Mouse (Mus musculus): ENCODE data around the gene Tuba1a. TPM values are rescaled to one million over a fixed set of nuclear protein-coding genes. Genes with fewer than 3 reads are reported as not detected.

Gene Tuba1a
- polyA plus RNA-seq (2016; fragmentation: Nextera tagmentation; extraction: Ambion mirVana) = 7,386 and 7,785 TPM in 2 replicates

DNA sequence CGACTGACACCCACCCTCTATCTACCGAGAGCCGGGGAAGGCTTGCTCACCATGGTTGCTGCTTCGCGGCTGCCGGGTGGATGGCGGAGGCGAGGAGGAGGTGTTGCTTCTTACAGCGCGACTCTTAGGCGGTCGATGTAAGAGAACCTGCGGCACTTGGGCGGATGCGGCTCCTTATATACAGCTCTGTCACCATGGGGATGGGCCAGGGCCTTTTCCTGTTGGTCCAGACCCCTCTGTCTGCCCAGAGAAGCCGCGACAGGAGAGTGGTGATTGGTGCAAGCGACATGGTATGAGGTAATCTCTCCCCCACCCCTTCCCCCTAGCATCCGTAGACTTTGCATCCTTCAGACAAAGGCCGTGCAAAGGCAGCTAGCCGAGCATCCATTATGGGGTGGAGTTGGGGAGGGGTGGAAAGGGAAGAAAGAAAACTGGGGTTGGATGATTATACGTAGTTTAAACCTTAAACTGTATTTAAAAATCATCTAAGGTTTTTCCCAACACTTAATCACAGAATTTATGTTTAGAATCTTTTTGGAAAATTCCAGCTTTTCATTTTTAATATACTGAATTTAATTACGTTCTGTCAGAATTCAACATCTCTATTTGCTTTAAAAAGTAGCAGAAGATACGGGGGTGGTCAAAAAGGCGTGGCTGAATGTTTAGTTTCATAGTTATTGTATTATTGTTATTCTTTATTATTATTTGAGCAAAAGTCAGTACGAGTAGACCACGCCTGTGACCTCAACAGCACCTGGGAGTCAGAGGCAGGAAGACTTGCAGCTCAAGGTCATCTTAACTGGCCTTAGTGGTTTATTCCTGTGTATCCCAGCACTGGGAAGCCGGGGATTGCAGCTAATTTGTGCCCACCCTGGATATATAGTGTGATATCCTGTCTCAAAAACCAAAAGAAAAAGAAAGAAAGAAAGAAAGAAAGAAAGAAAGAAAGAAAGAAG lies at the start of gene Tuba1a, which contains the start of gene Gm49450:
Tuba1a (minus strand) TSS at position 303 of the 956 bp plus-strand sequence.
Gm49450 (minus strand) TSS at position 151 of the 956 bp plus-strand sequence.
- 1% methylated on average over 28 of the region's 28 CpGs for WGBS
- H3K4me1 ChIP-seq = peaks cover 27% of the 10 kb centered on the region
- H3K4me3 ChIP-seq (replicated peaks) = peak within 1 kb of the TSS; percentile 91
- peak; percentile 99 for ATAC-seq (ENCODE audit: low FRiP score)
- peak within 1 kb of the TSS; percentile 100 for H3K27ac ChIP-seq
- H3K27me3 ChIP-seq = no peaks in the 10 kb centered on the region
- peak within 1 kb of the TSS; percentile 99 for H3K9ac ChIP-seq
- peaks cover 16% of the 10 kb centered on the region for H3K36me3 ChIP-seq (replicated peaks)
- H3K4me2 ChIP-seq = peak within 1 kb of the TSS; percentile 66
- H3K9me3 ChIP-seq = no peaks in the 10 kb centered on the region

DNA sequence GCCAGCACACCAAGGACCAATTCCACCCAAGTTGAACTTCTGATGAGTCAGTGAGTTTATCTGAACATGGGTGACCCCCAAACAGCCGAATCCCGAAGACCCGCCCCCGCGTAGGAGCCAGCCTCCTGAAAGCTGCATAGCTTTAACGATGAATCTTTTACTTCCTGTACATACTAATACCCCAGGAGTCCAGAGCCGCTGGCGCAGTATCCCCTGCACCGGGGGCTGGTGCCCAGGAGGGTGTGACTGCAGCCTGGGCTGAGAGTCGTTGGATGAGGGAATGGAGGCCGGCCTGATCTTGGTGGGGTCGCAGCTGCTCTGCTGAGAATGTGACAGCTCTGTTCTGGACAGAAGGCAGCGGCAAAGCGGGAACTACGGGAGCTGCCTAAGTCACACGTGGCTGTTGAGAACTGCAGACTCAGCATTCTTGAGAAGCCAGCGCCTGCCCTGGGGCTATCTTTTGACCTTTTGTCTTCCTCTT lies 48.0 kb upstream of the Tuba1a start:
- H3K9me3 ChIP-seq = no peaks in the 10 kb centered on the region

DNA sequence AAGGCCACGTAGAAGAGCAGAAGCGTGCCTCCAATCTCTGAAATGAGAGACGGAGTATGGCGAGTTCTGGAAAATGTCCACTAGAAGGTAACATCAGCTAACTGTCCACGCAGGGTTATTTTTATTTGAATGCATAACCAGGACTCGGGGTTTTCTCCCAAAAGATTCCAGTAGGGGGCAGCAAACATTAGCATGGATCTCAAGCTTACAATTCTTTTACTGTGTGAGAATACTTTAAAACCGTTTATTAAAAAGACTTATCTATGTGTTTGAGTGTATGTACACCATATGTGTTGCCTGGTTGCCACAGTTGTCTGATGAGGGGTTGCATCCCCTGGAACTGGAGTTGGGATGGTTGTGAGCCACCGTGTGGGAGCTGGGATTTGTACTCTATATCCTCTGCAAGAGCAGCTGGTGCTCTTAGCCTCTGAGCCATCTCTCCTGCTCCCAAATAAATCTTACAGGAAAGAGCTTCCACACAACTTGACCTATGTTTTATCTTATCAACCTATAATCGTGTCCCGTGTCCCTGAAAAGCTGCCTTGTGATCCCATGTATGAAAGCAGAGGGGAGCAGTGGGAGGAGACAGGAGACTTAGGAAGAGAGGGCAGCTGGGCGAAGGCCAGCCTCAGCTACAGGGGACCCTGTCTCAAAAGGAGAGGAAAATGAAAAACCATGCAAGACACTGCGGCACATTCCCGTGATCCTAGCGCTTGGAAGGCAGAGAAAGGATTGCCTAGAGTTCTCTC lies 47.2 kb upstream of the Tuba1a start:
- H3K9ac ChIP-seq = no peak overlapping the region

More for the DNA sequence above, 48.0 kb upstream of the Tuba1a start:
- no peak for ATAC-seq (ENCODE audit: low FRiP score)
- 18% methylated on average over 17 of the region's 17 CpGs for WGBS
- H3K4me1 ChIP-seq = peaks cover 27% of the 10 kb centered on the region
- no peak overlapping the region for H3K27ac ChIP-seq
- H3K4me3 ChIP-seq (replicated peaks) = 0 out of 2 replicates have a peak overlapping the region, but pooled peaks have one; percentile 6
- H3K36me3 ChIP-seq (replicated peaks) = no peaks in the 10 kb centered on the region
- peak overlapping the region; percentile 40 for H3K4me2 ChIP-seq
- peaks cover 4% of the 10 kb centered on the region; the same call in 1 of the 2 replicates for H3K27me3 ChIP-seq
- H3K9ac ChIP-seq = no peak overlapping the region

GRCm38 (mm10) chr15:98998775-98999157 lies 45.3 kb upstream of the Tuba1a start:
- no peak overlapping the region for H3K4me2 ChIP-seq
- no peak overlapping the region for H3K4me3 ChIP-seq (replicated peaks)
- no peak overlapping the region for H3K27ac ChIP-seq
- 42% methylated on average over 6 of the region's 6 CpGs for WGBS
- no peak overlapping the region for H3K9ac ChIP-seq
- H3K27me3 ChIP-seq = peaks cover 4% of the 10 kb centered on the region; the same call in 1 of the 2 replicates
- no peak for ATAC-seq (ENCODE audit: low FRiP score)
- H3K9me3 ChIP-seq = no peaks in the 10 kb centered on the region
- peaks cover 27% of the 10 kb centered on the region for H3K4me1 ChIP-seq
- H3K36me3 ChIP-seq (replicated peaks) = no peaks in the 10 kb centered on the region

More for the DNA sequence above, 47.2 kb upstream of the Tuba1a start:
- peaks cover 4% of the 10 kb centered on the region; the same call in 1 of the 2 replicates for H3K27me3 ChIP-seq
- ATAC-seq (ENCODE audit: low FRiP score) = no peak
- H3K9me3 ChIP-seq = no peaks in the 10 kb centered on the region
- H3K4me3 ChIP-seq (replicated peaks) = no peak overlapping the region
- no peak overlapping the region; the same call in 1 of the 2 replicates for H3K4me2 ChIP-seq
- H3K4me1 ChIP-seq = peaks cover 27% of the 10 kb centered on the region
- 41% methylated on average over 14 of the region's 14 CpGs for WGBS
- no peak overlapping the region; the same call in 1 of the 2 replicates for H3K27ac ChIP-seq
- no peaks in the 10 kb centered on the region for H3K36me3 ChIP-seq (replicated peaks)

DNA sequence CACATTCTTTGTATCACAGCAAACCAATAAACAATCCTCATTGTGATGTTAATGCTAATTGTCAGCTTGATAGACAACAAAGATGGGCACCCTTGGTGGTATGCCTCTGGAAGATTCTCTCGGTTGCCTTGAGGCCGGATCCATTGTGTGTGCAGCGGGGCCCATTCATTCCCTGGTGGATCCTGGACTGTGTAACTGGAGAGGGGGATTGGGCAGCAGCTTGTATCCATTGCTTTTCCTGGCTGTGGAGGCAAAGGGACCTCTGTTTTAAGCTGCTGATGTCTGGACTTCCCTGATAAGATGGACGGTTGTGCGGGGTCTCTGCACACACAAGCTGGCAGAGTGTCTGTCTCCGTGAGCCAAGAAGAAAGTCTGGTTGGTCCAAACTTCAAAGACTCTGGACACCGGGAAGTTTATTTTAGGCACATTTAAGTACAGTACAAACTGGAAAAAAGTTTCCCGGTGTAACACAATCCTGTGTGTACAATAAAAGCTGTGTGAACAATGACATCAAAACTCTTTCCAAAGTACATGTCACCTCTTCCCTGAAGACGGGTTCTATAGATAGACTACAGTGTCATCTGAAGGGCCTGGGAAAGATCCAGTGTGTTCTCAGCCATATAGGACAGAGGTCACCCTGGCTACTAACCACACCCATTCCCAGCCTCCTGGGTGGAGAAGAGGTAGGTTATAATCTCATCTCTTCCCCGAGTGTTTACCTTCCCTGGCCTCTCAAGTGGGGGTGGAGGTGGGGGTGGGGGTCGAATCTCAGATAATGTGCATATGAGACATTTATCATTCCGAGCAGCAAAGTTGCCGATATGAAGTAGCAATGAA lies 44.7 kb upstream of the Tuba1a start:
- ATAC-seq (ENCODE audit: low FRiP score) = no peak
- H3K27ac ChIP-seq = no peak overlapping the region
- WGBS = 55% methylated on average over 13 of the region's 13 CpGs
- H3K27me3 ChIP-seq = peaks cover 4% of the 10 kb centered on the region; the same call in 1 of the 2 replicates
- no peak overlapping the region for H3K4me3 ChIP-seq (replicated peaks)
- no peak overlapping the region for H3K4me2 ChIP-seq
- H3K36me3 ChIP-seq (replicated peaks) = no peaks in the 10 kb centered on the region
- no peak overlapping the region for H3K9ac ChIP-seq
- H3K4me1 ChIP-seq = peaks cover 31% of the 10 kb centered on the region
- no peaks in the 10 kb centered on the region for H3K9me3 ChIP-seq

- no peaks in the 10 kb centered on the region for H3K36me3 ChIP-seq (replicated peaks)
- 80% methylated on average over 7 of the region's 7 CpGs for WGBS
- no peak overlapping the region; the same call in 1 of the 2 replicates for H3K9ac ChIP-seq
- no peak overlapping the region for H3K4me2 ChIP-seq
- ATAC-seq (ENCODE audit: low FRiP score) = no peak
- H3K9me3 ChIP-seq = no peaks in the 10 kb centered on the region
- no peak overlapping the region for H3K4me3 ChIP-seq (replicated peaks)
- peaks cover 41% of the 10 kb centered on the region for H3K4me1 ChIP-seq
- H3K27me3 ChIP-seq = no peaks in the 10 kb centered on the region
- 0 out of 2 replicates have a peak overlapping the region, but pooled peaks have one; percentile 8 for H3K27ac ChIP-seq
Observed at GRCm38 (mm10) chr15:98996840-98997239, 43.3 kb upstream of the Tuba1a start.

DNA sequence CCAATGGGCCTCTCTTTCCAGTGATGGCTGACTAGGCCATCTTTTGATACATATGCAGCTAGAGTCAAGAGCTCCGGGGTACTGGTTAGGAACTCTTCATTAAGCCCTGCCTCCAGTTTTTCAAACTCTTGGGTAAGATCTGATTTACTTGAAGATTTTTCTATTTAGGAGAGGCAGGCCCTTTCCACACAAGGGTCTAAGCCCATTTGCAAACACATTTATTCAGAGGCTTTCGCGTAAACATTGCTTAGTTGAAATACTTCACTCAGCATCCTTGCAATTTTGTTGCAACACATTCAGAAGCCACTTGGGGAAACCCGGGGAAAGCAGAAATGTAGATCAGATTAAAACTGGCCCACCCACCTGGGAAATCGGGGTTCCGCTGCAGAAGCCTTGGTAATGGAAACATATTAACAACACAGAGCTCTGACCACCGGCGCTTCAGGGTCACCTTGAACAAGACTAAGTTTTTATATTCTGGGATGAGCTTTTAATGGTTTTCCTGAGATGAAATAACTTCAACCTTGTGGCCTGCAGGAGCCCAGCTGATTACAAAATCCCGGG lies 41.5 kb upstream of the Tuba1a start:
- Histone ChIP-seq H3K4me2 (no peak overlapping the region), H3K27me3 (no peaks in the 10 kb centered on the region), H3K9ac (no peak overlapping the region), H3K27ac (no peak overlapping the region), H3K4me3 (replicated peaks) (no peak overlapping the region), H3K36me3 (replicated peaks) (no peaks in the 10 kb centered on the region), H3K4me1 (peaks cover 46% of the 10 kb centered on the region), H3K9me3 (no peaks in the 10 kb centered on the region)
- ATAC-seq (ENCODE audit: low FRiP score) = no peak
- WGBS = 84% methylated on average over 9 of the region's 9 CpGs

DNA sequence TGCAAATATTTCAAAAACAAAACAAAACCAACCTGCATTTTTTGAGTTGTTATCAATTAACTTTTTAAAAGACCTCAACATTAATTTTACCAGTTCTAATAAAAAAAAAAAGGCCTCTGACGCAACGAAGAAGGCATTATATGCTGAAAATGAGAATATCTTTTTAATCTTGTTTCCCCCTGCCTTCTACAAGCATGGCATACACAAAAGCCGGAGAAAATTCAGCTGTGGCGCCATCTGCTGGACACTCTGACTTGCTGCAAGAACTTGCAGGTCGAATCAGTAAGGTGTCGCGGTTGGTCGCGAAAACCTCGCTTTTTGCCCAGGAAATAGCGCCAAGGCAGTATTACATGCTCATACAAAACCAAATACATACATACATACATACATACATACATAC lies 40.4 kb upstream of the Tuba1a start:
- H3K9ac ChIP-seq = 0 out of 2 replicates have a peak overlapping the region, but pooled peaks have one; percentile 69
- no peaks in the 10 kb centered on the region for H3K9me3 ChIP-seq
- no peaks in the 10 kb centered on the region for H3K36me3 ChIP-seq (replicated peaks)
- peaks cover 58% of the 10 kb centered on the region for H3K4me1 ChIP-seq
- no peak overlapping the region for H3K4me3 ChIP-seq (replicated peaks)
- H3K4me2 ChIP-seq = peak overlapping the region; percentile 72
- ATAC-seq (ENCODE audit: low FRiP score) = peak; percentile 37
- H3K27me3 ChIP-seq = no peaks in the 10 kb centered on the region
- no peak overlapping the region for H3K27ac ChIP-seq
- WGBS = 2% methylated on average over 11 of the region's 11 CpGs

DNA sequence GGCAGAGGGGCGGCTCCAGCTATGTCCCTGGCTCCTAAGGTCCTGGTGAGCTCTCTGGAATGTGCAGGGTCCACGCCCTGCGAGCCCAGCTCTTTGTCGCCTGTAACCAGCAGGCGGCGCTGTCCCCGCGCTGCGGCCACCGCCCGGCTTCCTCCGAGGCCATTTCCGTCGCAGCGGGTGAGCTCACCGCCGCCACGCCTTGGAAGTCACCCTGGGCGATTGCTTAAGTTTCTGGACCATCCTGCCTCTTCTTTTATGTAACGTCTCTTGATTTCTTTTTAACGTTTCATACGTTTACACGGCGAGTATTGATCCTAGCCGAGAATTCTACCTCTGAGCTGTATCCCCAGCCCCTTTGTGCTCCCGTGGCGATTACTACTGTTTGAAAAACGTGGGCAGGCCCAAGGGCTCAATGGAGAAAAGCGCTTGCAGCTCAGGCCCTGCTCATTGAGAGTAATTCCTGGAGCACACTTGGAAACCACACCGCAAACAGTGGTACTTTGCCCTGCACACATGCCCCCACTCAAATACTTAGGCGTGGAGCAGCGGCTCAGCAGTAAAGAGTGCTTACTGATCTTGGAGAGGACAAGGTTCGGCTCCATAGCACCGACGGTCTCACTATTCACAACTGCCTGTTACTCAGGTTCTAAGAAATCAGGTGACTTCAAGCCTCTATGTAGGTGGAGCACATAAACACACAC lies 39.7 kb upstream of the Tuba1a start:
- ATAC-seq (ENCODE audit: low FRiP score) = peak; percentile 83
- peak overlapping the region; percentile 72 for H3K4me2 ChIP-seq
- H3K4me3 ChIP-seq (replicated peaks) = peak overlapping the region; percentile 40
- H3K36me3 ChIP-seq (replicated peaks) = no peaks in the 10 kb centered on the region
- peak overlapping the region; percentile 69 for H3K9ac ChIP-seq
- H3K27ac ChIP-seq = peak overlapping the region; percentile 95
- no peaks in the 10 kb centered on the region for H3K9me3 ChIP-seq
- peaks cover 59% of the 10 kb centered on the region for H3K4me1 ChIP-seq
- no peaks in the 10 kb centered on the region for H3K27me3 ChIP-seq
- 3% methylated on average over 35 of the region's 35 CpGs for WGBS

GRCm38 (mm10) chr15:98992086-98992912 lies 38.8 kb upstream of the Tuba1a start:
- H3K9ac ChIP-seq = peak overlapping the region; percentile 69
- H3K9me3 ChIP-seq = no peaks in the 10 kb centered on the region
- peaks cover 61% of the 10 kb centered on the region for H3K4me1 ChIP-seq
- H3K4me2 ChIP-seq = peak overlapping the region; percentile 72
- no peaks in the 10 kb centered on the region for H3K36me3 ChIP-seq (replicated peaks)
- peak overlapping the region; percentile 95 for H3K27ac ChIP-seq
- peak; percentile 42; the same call in 1 of the 2 replicates for ATAC-seq (ENCODE audit: low FRiP score)
- H3K4me3 ChIP-seq (replicated peaks) = peak overlapping the region; percentile 40
- no peaks in the 10 kb centered on the region for H3K27me3 ChIP-seq
- WGBS = 23% methylated on average over 17 of the region's 17 CpGs
